Mouse (Mus musculus) testis, postnatal 10 days (tissue): ENCODE data around the gene Olfr1316.

ENCODE experiments used
- DNase-seq: peaks from one replicate; pipeline ENCODE4 v3.0.0; 2021; ENCODE audit warnings: low spot score

The Olfr1316 gene

GRCm38 (mm10) chr2:112134877-112135276 lies at the start of gene Olfr1316:
TSS of gene Olfr1316 (minus strand) at chr2:112134977.
- no peak for DNase-seq

- no peak for DNase-seq
Measured at GRCm38 (mm10) chr2:112153898-112154297, 19.1 kb upstream of the Olfr1316 start, which contains the start of gene Olfr1318. TSS of gene Olfr1318 (plus strand) at chr2:112154198.

- no peak for DNase-seq
Measured at GRCm38 (mm10) chr2:112140029-112140428, 5.3 kb upstream of the Olfr1316 start, which contains the start of gene Olfr1317. TSS of gene Olfr1317 (plus strand) at chr2:112140329.

- no peak for DNase-seq
Measured at GRCm38 (mm10) chr2:112115340-112115739, 19.4 kb downstream of the Olfr1316 start, which contains the start of gene Olfr1315-ps1. TSS of gene Olfr1315-ps1 (minus strand) at chr2:112115440.

- no peak for DNase-seq
Measured at GRCm38 (mm10) chr2:112096681-112097080, 38.1 kb downstream of the Olfr1316 start, which contains the start of gene Olfr1314. TSS of gene Olfr1314 (minus strand) at chr2:112096781.

- DNase-seq, result no peak
Measured at GRCm38 (mm10) chr2:112077743-112078142, 57.0 kb downstream of the Olfr1316 start, which contains the start of gene Olfr1313. TSS of gene Olfr1313 (minus strand) at chr2:112077843.
